Mouse (Mus musculus) megakaryocyte, embryonic 14.5 days (primary cell): Measurements from ENCODE around the gene Rffl.

Experiments
- FLI1 ChIP-seq: IDR thresholded peaks from 2 replicates; pipeline ENCODE4 v1.6.1; 2012; ENCODE audit warnings: low read length, inconsistent platforms, mixed read lengths
- GATA1 ChIP-seq: IDR thresholded peaks from 3 replicates; pipeline ENCODE4 v1.6.1; 2012; ENCODE audit warnings: mixed read lengths, low read length, inconsistent platforms, borderline replicate concordance

DNA sequence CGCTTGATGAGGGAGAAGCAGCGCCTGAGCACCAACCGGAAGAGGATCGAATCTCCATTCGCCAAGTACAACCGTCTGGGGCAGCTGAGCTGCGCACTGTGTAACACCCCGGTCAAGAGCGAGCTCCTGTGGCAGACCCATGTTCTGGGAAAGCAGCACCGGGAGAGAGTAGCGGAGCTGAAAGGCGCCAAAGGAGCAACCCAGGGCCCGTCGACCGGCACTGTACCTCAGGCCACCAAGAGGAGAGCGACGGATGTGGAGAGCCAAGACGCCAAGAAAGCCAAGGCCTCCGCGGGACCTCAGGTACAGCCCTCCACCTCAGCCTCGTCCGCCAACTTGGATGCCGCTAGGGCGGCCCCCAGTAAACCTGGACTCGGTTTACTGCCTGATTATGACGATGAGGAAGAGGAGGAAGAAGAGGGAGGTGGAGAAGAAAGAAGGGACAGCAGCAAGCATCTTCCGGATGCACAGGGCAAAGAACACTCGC, 106.5 kb downstream of the Rffl start:
- no peak for TF ChIP-seq GATA1
- no peak for TF ChIP-seq FLI1
